Mouse (Mus musculus) heart, postnatal 4 days (tissue): ENCODE results near the gene Ddx31. TPM values are rescaled to one million over a fixed set of nuclear protein-coding genes. Genes with fewer than 3 reads are reported as not detected.

Source experiments
- DNase-seq: peaks from one replicate; pipeline ENCODE4 v3.0.0; 2021
- total RNA-seq, 2 experiments: library from RNA; stranded (reverse); gene quantifications; 2 replicates each; pipeline ENCODE4 v1.2.3; 2021

Gene Ddx31
- total RNA-seq, 2 experiments from 2014 or later = 5.5 to 6.1 TPM

DNA sequence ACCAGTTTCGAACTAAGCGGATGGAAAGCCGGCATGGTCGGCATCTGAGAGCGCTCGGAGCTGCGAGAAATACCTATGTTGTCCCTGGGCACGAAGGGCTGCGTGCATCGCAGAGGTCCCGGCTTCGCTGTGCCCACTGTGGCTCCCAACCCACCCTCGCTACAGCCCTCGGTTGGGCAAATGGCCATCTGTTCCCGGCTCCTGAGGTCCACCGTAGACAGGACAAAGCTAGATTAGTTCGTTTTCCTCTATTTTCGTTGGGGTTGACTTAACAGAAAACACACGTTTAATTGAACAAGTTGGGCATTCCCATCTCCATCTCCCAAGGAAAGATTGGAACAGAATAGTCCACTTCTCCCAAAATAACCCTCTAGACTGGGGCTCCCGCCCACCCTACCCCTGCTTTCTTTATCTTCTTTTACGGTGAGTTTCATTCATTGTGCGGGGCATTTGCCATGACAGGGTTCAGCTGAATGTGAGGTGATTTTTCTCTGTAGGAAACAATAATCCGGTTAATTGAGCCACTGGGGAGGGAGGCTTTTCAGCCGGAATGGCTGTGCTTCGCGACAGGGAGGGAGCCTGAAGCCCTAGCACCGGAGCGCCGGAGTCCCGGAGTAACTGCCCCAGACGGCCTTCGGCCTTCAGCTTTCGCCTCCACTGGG, 72.0 kb downstream of the Ddx31 start:
- no peak for DNase-seq

DNA sequence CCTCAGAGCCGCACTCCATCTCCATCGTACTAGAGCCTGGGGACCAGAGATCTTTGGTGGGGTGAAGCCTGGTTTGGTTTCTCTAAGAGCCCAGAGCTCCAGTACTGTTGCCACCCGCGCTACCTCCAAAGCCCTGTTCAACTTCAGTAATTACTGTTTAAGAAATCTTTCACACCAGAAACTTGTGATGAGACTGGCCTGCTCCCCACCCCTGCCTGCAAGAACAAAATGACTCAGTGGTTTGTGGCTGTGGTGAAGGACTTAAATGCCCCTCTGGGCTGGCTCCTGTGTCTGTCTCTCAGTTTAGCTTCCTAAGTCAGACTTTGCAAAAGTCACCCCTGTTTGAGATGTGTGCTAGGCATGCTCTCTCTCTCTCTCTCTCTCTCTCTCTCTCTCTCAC, 72.8 kb downstream of the Ddx31 start:
- no peak for DNase-seq

DNA sequence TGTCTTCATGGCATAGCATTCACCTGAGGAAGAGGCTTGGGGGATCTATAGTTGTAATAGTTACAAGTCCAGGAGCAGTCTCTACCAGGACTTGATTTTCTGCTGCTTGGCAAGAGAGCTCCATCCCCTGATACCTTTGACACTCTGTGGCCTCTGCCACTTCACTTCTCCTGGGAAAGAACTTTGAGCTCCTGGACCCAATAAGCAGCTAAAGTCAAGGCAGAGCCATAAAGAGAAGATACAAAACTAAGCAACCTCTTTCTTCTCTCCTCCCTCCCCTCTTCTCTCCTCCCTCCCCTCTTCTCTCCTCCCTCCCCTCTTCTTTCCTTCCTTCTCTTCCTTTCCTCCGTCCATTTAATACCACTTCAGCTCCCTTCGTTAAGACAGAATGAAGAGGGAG, 73.9 kb downstream of the Ddx31 start:
- no peak for DNase-seq

DNA sequence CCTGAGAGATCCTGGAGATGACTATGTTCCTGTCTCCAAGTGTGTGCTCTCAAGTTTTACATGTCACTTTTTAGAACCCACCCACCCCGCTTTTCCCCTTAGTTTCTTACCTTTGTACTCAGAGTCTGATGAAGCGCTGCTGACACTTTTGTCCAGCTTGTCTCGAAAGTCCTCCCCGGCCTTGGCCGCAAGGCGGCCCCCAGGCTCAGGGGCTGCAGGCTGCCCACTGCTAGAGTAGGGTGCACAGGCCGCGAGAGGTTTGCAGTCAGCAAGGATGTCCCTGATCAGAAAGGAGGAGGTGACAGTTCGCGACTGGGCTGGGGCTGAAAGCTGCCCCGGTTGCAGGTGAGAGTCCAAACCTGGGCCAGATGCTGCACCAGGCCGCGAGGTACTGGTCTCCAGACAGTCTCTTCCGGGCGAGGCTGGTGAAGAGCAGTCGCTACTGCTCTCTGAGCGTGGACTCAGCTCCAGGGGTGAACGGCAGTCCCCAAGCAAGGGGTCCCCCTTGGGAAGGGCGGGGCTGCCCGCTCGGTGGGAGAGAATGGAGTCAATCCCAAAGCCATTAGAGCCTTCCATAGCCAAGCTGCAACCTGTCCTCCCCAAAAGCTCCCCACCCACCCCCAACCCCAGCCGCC, 75.0 kb downstream of the Ddx31 start:
- DNase-seq = no peak

GRCm38 (mm10) chr2:28915768-28916512, 75.7 kb downstream of the Ddx31 start:
- DNase-seq = peak; percentile 76

GRCm38 (mm10) chr2:28916513-28916865, 76.3 kb downstream of the Ddx31 start, which contains the start of gene Barhl1:
Gene Barhl1, minus strand, starts transcription at chr2:28916668.
- DNase-seq = no peak

- DNase-seq = no peak
These were observed 76.9 kb downstream of the Ddx31 start for GRCm38 (mm10) chr2:28917156-28917517.

DNA sequence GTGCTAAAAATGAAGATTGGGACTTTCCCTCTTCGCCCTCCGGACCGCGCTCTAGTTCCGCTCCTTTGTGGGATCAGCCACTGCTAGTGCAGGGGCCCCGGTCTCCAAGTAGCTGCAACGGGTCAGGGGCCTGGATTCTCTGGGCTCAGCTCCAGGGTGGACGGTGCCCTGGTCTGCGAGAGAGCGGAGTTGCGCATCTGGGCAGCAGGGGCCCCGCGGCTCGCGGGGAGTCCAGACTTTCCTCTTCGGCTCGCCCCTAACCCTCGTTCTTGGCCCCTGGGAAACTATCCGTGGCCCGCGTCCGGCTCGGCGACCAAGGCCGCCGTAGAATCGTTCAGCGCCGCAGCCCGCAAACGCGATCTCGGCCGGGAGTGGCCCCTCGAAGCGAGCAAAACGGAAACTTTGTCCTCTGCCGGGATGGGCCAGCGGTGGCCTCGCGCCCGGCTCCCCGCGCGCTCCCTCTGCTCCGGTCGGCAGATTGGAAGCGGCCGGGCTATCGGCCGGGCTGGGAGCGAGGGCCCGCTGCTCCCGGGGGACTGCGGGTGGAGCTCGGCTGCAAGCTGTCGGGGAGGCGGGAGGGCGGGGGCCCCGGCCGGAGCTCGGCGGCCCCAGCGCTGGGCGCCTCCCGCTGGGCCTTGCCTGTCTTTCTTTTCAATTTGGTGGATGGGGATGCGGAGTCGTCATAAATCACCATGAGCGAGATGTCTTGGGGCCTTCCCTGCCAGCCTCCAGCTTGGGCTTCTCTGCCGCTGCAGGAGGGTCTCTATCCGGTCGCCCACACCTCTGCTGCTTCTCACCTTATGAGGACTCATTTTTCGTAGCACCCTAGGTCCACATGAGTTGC, 77.5 kb downstream of the Ddx31 start:
- DNase-seq = peak; percentile 18

DNA sequence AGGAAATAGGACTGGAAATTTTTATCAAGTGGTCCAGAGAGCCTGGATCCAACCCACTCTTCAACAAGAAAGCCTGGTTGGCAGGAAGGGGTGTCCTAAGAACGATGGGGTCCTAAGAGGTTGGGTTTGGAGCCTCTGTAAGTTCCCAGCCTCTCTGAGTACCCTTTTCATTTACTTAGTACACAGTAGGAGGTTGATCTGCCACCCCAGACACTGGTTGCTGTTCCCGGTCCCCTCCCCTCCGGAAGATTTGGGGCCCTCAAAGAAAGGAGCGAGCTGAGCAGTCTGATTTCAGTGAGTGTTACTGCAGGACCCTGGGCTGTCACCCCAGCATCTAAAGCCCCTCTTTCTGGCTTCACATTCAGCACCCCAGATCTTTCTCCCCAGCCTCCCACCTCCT, 78.8 kb downstream of the Ddx31 start:
- DNase-seq = no peak

GRCm38 (mm10) chr2:28923912-28924311, 83.7 kb downstream of the Ddx31 start:
- DNase-seq = peak; percentile 85

DNA sequence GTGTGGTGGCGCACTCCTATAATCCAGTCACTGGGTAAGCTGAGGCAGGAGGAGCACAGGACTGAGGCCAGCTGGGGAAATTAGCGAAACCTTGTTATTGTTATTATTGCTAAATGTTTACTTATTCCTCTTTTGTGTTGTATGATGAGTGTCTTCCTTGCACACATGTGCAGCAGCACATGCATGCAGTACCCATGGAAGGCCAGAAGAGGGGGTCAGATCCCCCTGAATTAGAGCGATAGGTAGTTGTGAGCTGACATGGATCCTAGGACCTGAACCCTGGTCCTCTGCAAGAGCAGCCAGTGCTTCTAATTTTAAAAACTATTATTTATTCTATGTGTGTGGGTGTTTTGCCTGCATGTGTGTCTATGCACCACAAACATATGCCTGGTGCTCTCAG, 90.4 kb downstream of the Ddx31 start:
- DNase-seq = no peak

DNA sequence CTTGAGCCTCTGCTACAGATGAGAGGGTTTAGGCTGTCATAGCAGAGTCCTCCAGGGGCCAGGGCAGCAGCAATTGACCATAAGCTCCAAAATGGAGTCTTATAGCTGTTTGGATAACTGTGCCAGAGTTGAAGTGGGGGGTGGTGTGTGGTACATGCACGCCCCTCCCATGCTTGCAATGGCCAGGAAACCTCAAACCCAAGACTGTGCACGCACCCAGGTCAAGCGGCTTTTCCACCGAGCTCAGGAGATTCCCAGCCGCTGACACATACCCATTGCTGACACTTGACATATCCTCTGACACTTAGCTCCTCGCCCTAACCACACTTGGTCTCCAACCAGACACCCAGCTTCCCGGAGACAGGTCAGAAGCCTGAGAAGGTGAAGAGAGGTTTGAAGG, 98.8 kb downstream of the Ddx31 start:
- no peak for DNase-seq

GRCm38 (mm10) chr2:28943666-28944516, 103.7 kb downstream of the Ddx31 start:
- DNase-seq = no peak

- DNase-seq = no peak
These were observed 105.2 kb downstream of the Ddx31 start for GRCm38 (mm10) chr2:28945388-28945787.

DNA sequence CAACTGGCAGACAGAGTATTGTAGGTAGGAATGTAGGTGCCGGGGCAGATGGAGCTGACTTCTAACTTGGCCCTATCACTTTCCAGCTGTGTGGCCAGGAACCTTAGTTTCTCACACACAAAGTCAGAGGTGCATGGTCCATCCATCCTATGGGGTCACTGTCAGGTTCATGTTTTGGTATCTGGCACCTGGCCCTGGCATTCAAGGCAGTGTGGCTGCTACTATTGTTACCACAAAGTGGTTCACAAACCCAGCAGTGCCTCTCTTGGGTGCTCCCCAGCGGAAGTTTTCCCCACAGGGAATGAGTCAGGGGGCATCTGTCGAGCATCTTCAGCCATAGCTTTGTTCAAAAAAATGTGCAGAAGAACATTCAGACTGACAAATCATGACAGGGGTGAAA, 106.1 kb downstream of the Ddx31 start:
- DNase-seq = no peak

- no peak for DNase-seq
These were observed 112.8 kb downstream of the Ddx31 start for GRCm38 (mm10) chr2:28952981-28953380.

GRCm38 (mm10) chr2:28954595-28954994, 114.4 kb downstream of the Ddx31 start:
- no peak for DNase-seq
